Mouse (Mus musculus) retina, embryonic 14.5 days (tissue): ENCODE data around the gene Dennd1c.
A peak's percentile ranks its signal among the peaks of the same experiment; 100 is the strongest.

Source experiments
- DNase-seq: peaks from one replicate; pipeline ENCODE4 v3.0.0-alpha.2; 2015; ENCODE audit warnings: low spot score

Gene Dennd1c

GRCm38 (mm10) chr17:57048816-57049215 lies 29.5 kb downstream of the Dennd1c start:
- DNase-seq, result no peak

- no peak for DNase-seq
Observed at GRCm38 (mm10) chr17:57047406-57047805, 30.9 kb downstream of the Dennd1c start.

- DNase-seq, result no peak
Observed at GRCm38 (mm10) chr17:57041554-57041953, 36.8 kb downstream of the Dennd1c start, which contains the start of gene Slc25a41. Gene Slc25a41 (minus strand): TSS chr17:57041654.

GRCm38 (mm10) chr17:57038978-57039377 lies 39.3 kb downstream of the Dennd1c start:
- no peak for DNase-seq

GRCm38 (mm10) chr17:57032854-57033253 lies 45.5 kb downstream of the Dennd1c start:
- DNase-seq, result no peak

- DNase-seq, result peak; percentile 100
Observed at GRCm38 (mm10) chr17:57031661-57032420, 46.5 kb downstream of the Dennd1c start.

- peak; percentile 54 for DNase-seq
Observed at GRCm38 (mm10) chr17:57030931-57031660, 47.2 kb downstream of the Dennd1c start, which contains the start of gene Khsrp. Gene Khsrp (minus strand): TSS chr17:57031522.

GRCm38 (mm10) chr17:57029691-57030090 lies 48.6 kb downstream of the Dennd1c start:
- DNase-seq, result no peak

- no peak for DNase-seq
Observed at GRCm38 (mm10) chr17:57027471-57027870, 50.8 kb downstream of the Dennd1c start.

- DNase-seq, result no peak
Observed at GRCm38 (mm10) chr17:57020960-57021359, 57.4 kb downstream of the Dennd1c start.

GRCm38 (mm10) chr17:57019693-57020092 lies 58.6 kb downstream of the Dennd1c start:
- DNase-seq, result no peak
